Mouse (Mus musculus) megakaryocyte, adult 5-6 weeks (primary cell): ENCODE results near the gene Olfr958. TPM values are rescaled to one million over a fixed set of nuclear protein-coding genes. Genes with fewer than 3 reads are reported as not detected.

Experiments used
- ATAC-seq: 2 replicates; pipeline ENCODE4 v1.8.0; 2016; ENCODE audit warnings: mild to moderate bottlenecking, inconsistent platforms; ENCODE audit not compliant: poor library complexity, severe bottlenecking
- total RNA-seq, 2 experiments: library from RNA; stranded (forward) in 1 of 2; stranded (reverse) in 1 of 2; fragments of 153-499, 151-499 nt in 1 of 2; fragments of 221-1000, 200-1000 nt in 1 of 2; gene quantifications; 2 replicates each; pipeline versions ENCODE4 v1.2.3 to v1.2.4; 2015 to 2017

Olfr958 gene
- not detected in 2 replicates for total RNA-seq (2015)
- not detected in 2 replicates for total RNA-seq (2017)

GRCm38 (mm10) chr9:39553946-39554345 is at the start of gene Olfr958:
TSS of gene Olfr958 (minus strand) at chr9:39554054.
- ATAC-seq = no peak

GRCm38 (mm10) chr9:39603333-39603845 is 49.5 kb upstream of the Olfr958 start:
- peak; percentile 24; the same call in 1 of the 2 replicates for ATAC-seq

GRCm38 (mm10) chr9:39602536-39603332 is 48.9 kb upstream of the Olfr958 start:
- ATAC-seq = 0 out of 2 replicates have a peak, but pooled peaks have one; percentile 23

GRCm38 (mm10) chr9:39577050-39577449 is 23.2 kb upstream of the Olfr958 start:
- ATAC-seq = no peak

GRCm38 (mm10) chr9:39575469-39575868 is 21.6 kb upstream of the Olfr958 start, which contains the start of gene Olfr959:
TSS of gene Olfr959 (minus strand) at chr9:39575569.
- no peak for ATAC-seq

GRCm38 (mm10) chr9:39558349-39558647 is 4.4 kb upstream of the Olfr958 start:
- no peak for ATAC-seq

- no peak for ATAC-seq
Measured at GRCm38 (mm10) chr9:39557529-39558348, 3.9 kb upstream of the Olfr958 start.

- ATAC-seq = no peak
Measured at GRCm38 (mm10) chr9:39550806-39551205, 3.0 kb downstream of the Olfr958 start.

- no peak for ATAC-seq
Measured at GRCm38 (mm10) chr9:39523616-39524285, 30.1 kb downstream of the Olfr958 start.

GRCm38 (mm10) chr9:39518595-39518994 is 35.3 kb downstream of the Olfr958 start:
- ATAC-seq = no peak

- ATAC-seq = no peak
Measured at GRCm38 (mm10) chr9:39515531-39515930, 38.3 kb downstream of the Olfr958 start, which contains the start of gene Olfr957. TSS of gene Olfr957 (minus strand) at chr9:39515809.

GRCm38 (mm10) chr9:39509412-39509811 is 44.4 kb downstream of the Olfr958 start:
- no peak for ATAC-seq

- ATAC-seq = peak; percentile 67
Measured at GRCm38 (mm10) chr9:39508998-39509397, 44.9 kb downstream of the Olfr958 start.

Other genes starting within 250 kb of the Olfr958 start
- not detected in 2 replicates for gene Olfr948, start 228.0 kb downstream of the Olfr958 start, total RNA-seq (2015)
- not detected in 2 replicates for gene Olfr948, start 228.0 kb downstream of the Olfr958 start, total RNA-seq (2017)
- gene Olfr951, start 166.6 kb downstream of the Olfr958 start, total RNA-seq (2015) = not detected in 2 replicates
- gene Olfr951, start 166.6 kb downstream of the Olfr958 start, total RNA-seq (2017) = not detected in 2 replicates
- gene Olfr952, start 126.9 kb downstream of the Olfr958 start, total RNA-seq (2015) = not detected in 2 replicates
- gene Olfr952, start 126.9 kb downstream of the Olfr958 start, total RNA-seq (2017) = not detected in 2 replicates
- not detected in 2 replicates for gene Olfr954, start 97.4 kb downstream of the Olfr958 start, total RNA-seq (2015)
- not detected in 2 replicates for gene Olfr954, start 97.4 kb downstream of the Olfr958 start, total RNA-seq (2017)
- not detected in 2 replicates for gene Olfr955, start 82.1 kb downstream of the Olfr958 start, total RNA-seq (2015)
- not detected in 2 replicates for gene Olfr955, start 82.1 kb downstream of the Olfr958 start, total RNA-seq (2017)
- gene Olfr44, start 60.1 kb downstream of the Olfr958 start, total RNA-seq (2015) = not detected in 2 replicates
- gene Olfr44, start 60.1 kb downstream of the Olfr958 start, total RNA-seq (2017) = not detected in 2 replicates
- gene Olfr957, start 38.2 kb downstream of the Olfr958 start, total RNA-seq (2015) = not detected in 2 replicates
- not detected in 2 replicates for gene Olfr957, start 38.2 kb downstream of the Olfr958 start, total RNA-seq (2017)
- not detected in 2 replicates for gene Olfr959, start 21.5 kb upstream of the Olfr958 start, total RNA-seq (2015)
- gene Olfr959, start 21.5 kb upstream of the Olfr958 start, total RNA-seq (2017) = not detected in 2 replicates
- gene AW551984, start 50.3 kb upstream of the Olfr958 start, total RNA-seq (2015) = 0.14 and 0.74 TPM in 2 replicates
- 0.11 and 0.37 TPM in 2 replicates for gene AW551984, start 50.3 kb upstream of the Olfr958 start, total RNA-seq (2017)
- not detected in 2 replicates for gene Olfr148, start 56.6 kb upstream of the Olfr958 start, total RNA-seq (2015)
- gene Olfr148, start 56.6 kb upstream of the Olfr958 start, total RNA-seq (2017) = not detected in 2 replicates
- gene Olfr960, start 67.3 kb upstream of the Olfr958 start, total RNA-seq (2015) = not detected in 2 replicates
- gene Olfr960, start 67.3 kb upstream of the Olfr958 start, total RNA-seq (2017) = not detected in 2 replicates
- gene Olfr961, start 91.0 kb upstream of the Olfr958 start, total RNA-seq (2015) = 0.13 TPM in 1 of 2 replicates, not detected in the other
- not detected in 2 replicates for gene Olfr961, start 91.0 kb upstream of the Olfr958 start, total RNA-seq (2017)
- not detected in 2 replicates for gene Olfr963, start 113.2 kb upstream of the Olfr958 start, total RNA-seq (2015)
- not detected in 2 replicates for gene Olfr963, start 113.2 kb upstream of the Olfr958 start, total RNA-seq (2017)
- not detected in 2 replicates for gene Olfr149, start 153.1 kb upstream of the Olfr958 start, total RNA-seq (2015)
- gene Olfr149, start 153.1 kb upstream of the Olfr958 start, total RNA-seq (2017) = not detected in 2 replicates
- gene Olfr965, start 157.3 kb upstream of the Olfr958 start, total RNA-seq (2015) = not detected in 2 replicates
- gene Olfr965, start 157.3 kb upstream of the Olfr958 start, total RNA-seq (2017) = 1.5 TPM in 1 of 2 replicates, not detected in the other
- gene Olfr150, start 176.9 kb upstream of the Olfr958 start, total RNA-seq (2015) = not detected in 2 replicates
- gene Olfr150, start 176.9 kb upstream of the Olfr958 start, total RNA-seq (2017) = not detected in 2 replicates
- not detected in 2 replicates for gene Olfr967, start 192.2 kb upstream of the Olfr958 start, total RNA-seq (2015)
- gene Olfr967, start 192.2 kb upstream of the Olfr958 start, total RNA-seq (2017) = not detected in 2 replicates
- gene Olfr968, start 229.2 kb upstream of the Olfr958 start, total RNA-seq (2015) = not detected in 2 replicates
- not detected in 2 replicates for gene Olfr968, start 229.2 kb upstream of the Olfr958 start, total RNA-seq (2017)
- gene Olfr969, start 236.9 kb upstream of the Olfr958 start, total RNA-seq (2015) = not detected in 2 replicates
- not detected in 2 replicates for gene Olfr969, start 236.9 kb upstream of the Olfr958 start, total RNA-seq (2017)